Mouse (Mus musculus): ENCODE data around the gene Pate3.
"Not testable (repeated sequence)": the region's sequence is repeated elsewhere in the genome, so short reads cannot be mapped to it uniquely, and the experiment has no call there.

Pate3 gene

GRCm38 (mm10) chr9:35648102-35648501, at the start of gene Pate3:
TSS of gene Pate3 (minus strand) at chr9:35648202.
- no peak for DNase-seq (ENCODE audit: low read depth, low spot score)

- no peak for DNase-seq (ENCODE audit: low read depth, low spot score)
These were observed 43.9 kb upstream of the Pate3 start for GRCm38 (mm10) chr9:35691924-35692323.

GRCm38 (mm10) chr9:35687013-35687412, 39.0 kb upstream of the Pate3 start, which contains the start of gene Pate1:
TSS of gene Pate1 (minus strand) at chr9:35687390.
- no peak for DNase-seq (ENCODE audit: low read depth, low spot score)

GRCm38 (mm10) chr9:35673557-35673956, 25.6 kb upstream of the Pate3 start:
- DNase-seq (ENCODE audit: low read depth, low spot score), result no peak

- DNase-seq (ENCODE audit: low read depth, low spot score), result no peak
These were observed 15.0 kb downstream of the Pate3 start for GRCm38 (mm10) chr9:35632981-35633380.

GRCm38 (mm10) chr9:35616784-35617183, 31.2 kb downstream of the Pate3 start:
- not testable (repeated sequence) for DNase-seq (ENCODE audit: low read depth, low spot score)

GRCm38 (mm10) chr9:35614005-35614404, 34.0 kb downstream of the Pate3 start:
- DNase-seq (ENCODE audit: low read depth, low spot score), result no peak

GRCm38 (mm10) chr9:35611841-35612240, 36.2 kb downstream of the Pate3 start, which contains the start of gene Pate4:
TSS of gene Pate4 (minus strand) at chr9:35611941.
- no peak for DNase-seq (ENCODE audit: low read depth, low spot score)

GRCm38 (mm10) chr9:35607647-35608405, 40.2 kb downstream of the Pate3 start:
- no peak for DNase-seq (ENCODE audit: low read depth, low spot score)
